Mouse (Mus musculus) forebrain, embryonic 15.5 days (tissue): ENCODE data around the gene Noa1. TPM values are rescaled to one million over a fixed set of nuclear protein-coding genes. Genes with fewer than 3 reads are reported as not detected.

ENCODE experiments used
- ATAC-seq: fragments of 200-750 bp; cut with Nextera tagmentation; replicated peaks from 2 replicates; pipeline ENCODE4 v1.8.0; 2017; ENCODE audit warnings: mild to moderate bottlenecking, moderate TSS enrichment, moderate library complexity
- H3K27ac ChIP-seq: fragments of 300-500 bp; sonication (generic); replicated peaks from 2 replicates; pipeline ENCODE4 v1.5.1; 2015; ENCODE audit warnings: mild to moderate bottlenecking, inconsistent platforms
- H3K27me3 ChIP-seq: fragments of 300-500 bp; sonication (generic); 2 replicates; pipeline ENCODE4 v1.6.1; 2015; ENCODE audit warnings: inconsistent platforms
- H3K36me3 ChIP-seq: fragments of 300-500 bp; sonication (generic); 2 replicates; pipeline ENCODE4 v1.6.1; 2015; ENCODE audit warnings: mild to moderate bottlenecking, inconsistent platforms
- H3K4me1 ChIP-seq: fragments of 300-500 bp; sonication (generic); 2 replicates; pipeline ENCODE4 v1.6.1; 2015; ENCODE audit warnings: inconsistent platforms
- H3K4me2 ChIP-seq: fragments of 300-500 bp; sonication (generic); replicated peaks from 2 replicates; pipeline ENCODE4 v1.6.1; 2015; ENCODE audit warnings: mild to moderate bottlenecking, inconsistent platforms
- H3K4me3 ChIP-seq: fragments of 300-500 bp; sonication (generic); 2 replicates; pipeline ENCODE4 v1.5.1; 2015; ENCODE audit warnings: mild to moderate bottlenecking, inconsistent platforms
- H3K9ac ChIP-seq: fragments of 300-500 bp; sonication (generic); replicated peaks from 2 replicates; pipeline ENCODE4 v1.6.1; 2015; ENCODE audit warnings: mild to moderate bottlenecking, inconsistent platforms
- H3K9me3 ChIP-seq: fragments of 300-500 bp; sonication (generic); 2 replicates; pipeline ENCODE4 v1.6.1; 2016; ENCODE audit warnings: inconsistent platforms
- WGBS: fragments of 180-500 bp; shearing (Covaris S2); methylation state at CpG from one replicate; pipeline ENCODE4 v1.1.7; 2015; ENCODE audit warnings: mixed read lengths; 5-methylcytosine and 5-hydroxymethylcytosine counted together
- polyA plus RNA-seq: library from polyadenylated mRNA; unstranded; fragments of >200 nt; fragmentation: Nextera tagmentation; extraction: Ambion mirVana; gene quantifications from 2 replicates; pipeline ENCODE4 v1.2.1, GENCODE M21; 2015

The Noa1 gene
- 42.6 and 42.7 TPM in 2 replicates for polyA plus RNA-seq

GRCm38 (mm10) chr5:77309924-77310772 lies at the start of gene Noa1, which contains the start of gene Polr2b:
Noa1 (minus strand) TSS chr5:77310084.
Polr2b (plus strand) TSS chr5:77310147.
- peak within 1 kb of the TSS; percentile 85 for H3K9ac ChIP-seq
- H3K4me3 ChIP-seq: peak within 1 kb of the TSS; percentile 73
- WGBS: under 1% methylated on average over 84 of the region's 85 CpGs
- H3K9me3 ChIP-seq: no peaks in the 10 kb centered on the region
- H3K4me1 ChIP-seq: peaks cover 35% of the 10 kb centered on the region
- H3K36me3 ChIP-seq: peaks cover 38% of the 10 kb centered on the region
- H3K4me2 ChIP-seq: peak within 1 kb of the TSS; percentile 97
- H3K27ac ChIP-seq: peak within 1 kb of the TSS; percentile 96
- no peaks in the 10 kb centered on the region for H3K27me3 ChIP-seq
- peak; percentile 96 for ATAC-seq

GRCm38 (mm10) chr5:77358347-77358746 lies 48.5 kb upstream of the Noa1 start:
- Histone ChIP-seq H3K27ac (no peak overlapping the region), H3K4me1 (peaks cover 15% of the 10 kb centered on the region), H3K4me2 (peak overlapping the region; percentile 44), H3K9me3 (no peaks in the 10 kb centered on the region), H3K9ac (peak overlapping the region; percentile 23), H3K36me3 (no peaks in the 10 kb centered on the region), H3K27me3 (peaks cover 3% of the 10 kb centered on the region; the same call in 1 of the 2 replicates), H3K4me3 (peak overlapping the region; percentile 35)
- WGBS: 6% methylated on average over 10 of the region's 10 CpGs
- ATAC-seq: peak; percentile 29

- peak; percentile 61; the same call in 1 of the 2 replicates for ATAC-seq
- H3K27ac ChIP-seq: peak overlapping the region; percentile 2; the same call in 1 of the 2 replicates
- no peaks in the 10 kb centered on the region for H3K36me3 ChIP-seq
- H3K4me3 ChIP-seq: peak overlapping the region; percentile 35
- peaks cover 3% of the 10 kb centered on the region; the same call in 1 of the 2 replicates for H3K27me3 ChIP-seq
- WGBS: 19% methylated on average over 22 of the region's 22 CpGs
- no peaks in the 10 kb centered on the region for H3K9me3 ChIP-seq
- H3K4me2 ChIP-seq: peak overlapping the region; percentile 44
- peak overlapping the region; percentile 23; the same call in 1 of the 2 replicates for H3K9ac ChIP-seq
- peaks cover 15% of the 10 kb centered on the region for H3K4me1 ChIP-seq
Observed at GRCm38 (mm10) chr5:77357405-77358149, 47.7 kb upstream of the Noa1 start.

- H3K27ac ChIP-seq: no peak overlapping the region
- peaks cover 15% of the 10 kb centered on the region for H3K4me1 ChIP-seq
- no peak for ATAC-seq
- peaks cover 8% of the 10 kb centered on the region; the same call in 1 of the 2 replicates for H3K36me3 ChIP-seq
- no peaks in the 10 kb centered on the region for H3K9me3 ChIP-seq
- no peak overlapping the region for H3K4me2 ChIP-seq
- peaks cover 3% of the 10 kb centered on the region; the same call in 1 of the 2 replicates for H3K27me3 ChIP-seq
- 79% methylated on average over 19 of the region's 19 CpGs for WGBS
- no peak overlapping the region for H3K4me3 ChIP-seq
- no peak overlapping the region for H3K9ac ChIP-seq
Observed at GRCm38 (mm10) chr5:77355307-77356265, 45.7 kb upstream of the Noa1 start.

DNA sequence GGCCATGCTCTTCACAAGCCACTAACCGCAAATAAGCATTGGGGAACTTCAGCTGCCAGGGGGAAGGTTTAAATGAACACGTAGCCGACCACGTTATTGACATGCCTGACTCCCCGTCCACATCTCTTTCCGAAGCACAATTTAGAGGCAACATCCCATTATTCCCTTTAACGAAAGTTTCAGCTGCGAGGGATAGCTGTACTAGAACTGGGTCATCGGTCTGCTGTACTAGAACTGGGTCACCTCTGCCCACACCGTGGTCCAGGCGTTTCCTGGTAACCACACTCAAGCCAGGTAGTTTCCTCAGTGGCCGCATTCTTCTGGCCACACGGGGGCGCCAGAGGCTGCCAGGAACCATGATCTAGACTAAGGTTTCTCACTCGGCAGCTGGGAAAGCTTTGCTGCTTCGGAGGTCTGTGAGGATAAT lies 44.5 kb upstream of the Noa1 start:
- Histone ChIP-seq H3K4me3 (peak overlapping the region; percentile 2; the same call in 1 of the 2 replicates), H3K36me3 (peaks cover 8% of the 10 kb centered on the region; the same call in 1 of the 2 replicates), H3K27me3 (no peaks in the 10 kb centered on the region), H3K4me1 (peaks cover 15% of the 10 kb centered on the region), H3K9me3 (no peaks in the 10 kb centered on the region), H3K4me2 (peak overlapping the region; percentile 28), H3K9ac (no peak overlapping the region), H3K27ac (no peak overlapping the region)
- peak; percentile 72 for ATAC-seq
- WGBS: 9% methylated on average over 16 of the region's 16 CpGs

GRCm38 (mm10) chr5:77351691-77352090 lies 41.8 kb upstream of the Noa1 start:
- Histone ChIP-seq H3K4me3 (no peak overlapping the region), H3K4me2 (no peak overlapping the region), H3K9ac (no peak overlapping the region), H3K27ac (no peak overlapping the region), H3K36me3 (peaks cover 32% of the 10 kb centered on the region), H3K9me3 (no peaks in the 10 kb centered on the region), H3K27me3 (no peaks in the 10 kb centered on the region), H3K4me1 (peaks cover 3% of the 10 kb centered on the region; the same call in 1 of the 2 replicates)
- no peak for ATAC-seq
- WGBS: 60% methylated on average over 9 of the region's 9 CpGs

GRCm38 (mm10) chr5:77349971-77350658 lies 40.2 kb upstream of the Noa1 start:
- H3K4me2 ChIP-seq: no peak overlapping the region
- H3K9me3 ChIP-seq: no peaks in the 10 kb centered on the region
- H3K9ac ChIP-seq: no peak overlapping the region
- WGBS: 93% methylated on average over 15 of the region's 15 CpGs
- H3K4me1 ChIP-seq: peaks cover 3% of the 10 kb centered on the region; the same call in 1 of the 2 replicates
- H3K36me3 ChIP-seq: peaks cover 46% of the 10 kb centered on the region
- H3K27ac ChIP-seq: no peak overlapping the region
- H3K4me3 ChIP-seq: no peak overlapping the region
- no peak for ATAC-seq
- no peaks in the 10 kb centered on the region for H3K27me3 ChIP-seq

DNA sequence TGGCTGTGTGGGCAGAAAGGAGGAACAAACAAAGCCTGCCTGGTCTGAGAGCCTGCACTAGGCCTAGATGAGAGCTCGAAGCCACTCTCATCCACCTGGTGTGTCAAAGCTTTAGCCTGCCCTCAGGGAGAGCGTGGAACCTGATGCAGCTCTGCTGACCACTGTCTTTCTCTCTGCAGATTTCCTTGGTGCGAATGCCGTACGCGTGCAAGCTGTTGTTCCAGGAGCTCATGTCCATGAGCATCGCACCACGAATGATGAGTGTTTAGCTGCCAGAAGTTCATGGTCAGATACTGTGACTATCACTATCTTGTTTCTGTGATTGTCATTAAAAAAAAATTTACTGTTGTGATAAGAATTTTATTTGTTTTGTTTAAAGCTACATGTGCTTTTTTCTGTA lies 39.0 kb upstream of the Noa1 start:
- Histone ChIP-seq H3K4me3 (no peak overlapping the region), H3K27me3 (no peaks in the 10 kb centered on the region), H3K36me3 (peaks cover 54% of the 10 kb centered on the region), H3K27ac (no peak overlapping the region), H3K9ac (no peak overlapping the region), H3K4me1 (no peaks in the 10 kb centered on the region), H3K4me2 (no peak overlapping the region), H3K9me3 (no peaks in the 10 kb centered on the region)
- no peak for ATAC-seq
- 98% methylated on average over 8 of the region's 8 CpGs for WGBS

DNA sequence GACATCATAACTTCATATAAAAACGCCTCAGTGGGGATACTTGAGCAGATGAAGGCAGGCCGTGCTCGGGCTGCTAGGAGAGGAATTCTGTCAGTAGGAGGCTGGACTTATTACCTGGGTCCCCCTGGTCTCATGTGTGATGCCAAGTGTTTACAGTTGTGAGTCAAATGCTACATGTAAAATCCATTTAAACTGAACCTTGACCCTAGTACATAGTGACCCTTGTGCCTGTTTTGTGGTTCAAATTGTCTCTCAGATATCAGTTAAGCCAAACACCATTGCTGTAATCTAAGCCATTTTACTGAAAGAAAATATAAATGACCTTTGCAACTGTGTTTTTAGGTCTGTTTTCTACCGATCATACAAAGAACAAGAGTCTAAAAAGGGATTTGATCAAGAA lies 30.1 kb upstream of the Noa1 start:
- no peak overlapping the region for H3K9ac ChIP-seq
- no peaks in the 10 kb centered on the region for H3K27me3 ChIP-seq
- no peaks in the 10 kb centered on the region for H3K9me3 ChIP-seq
- no peak for ATAC-seq
- peaks cover 92% of the 10 kb centered on the region for H3K36me3 ChIP-seq
- no peak overlapping the region for H3K4me2 ChIP-seq
- 93% methylated on average over 4 of the region's 4 CpGs for WGBS
- H3K4me1 ChIP-seq: no peaks in the 10 kb centered on the region
- no peak overlapping the region for H3K27ac ChIP-seq
- H3K4me3 ChIP-seq: no peak overlapping the region

GRCm38 (mm10) chr5:77330154-77330553 lies 20.3 kb upstream of the Noa1 start:
- ATAC-seq: no peak
- WGBS: 74% methylated on average over 5 of the region's 5 CpGs
- peaks cover 84% of the 10 kb centered on the region for H3K36me3 ChIP-seq

GRCm38 (mm10) chr5:77324936-77325335 lies 15.1 kb upstream of the Noa1 start:
- Histone ChIP-seq H3K9me3 (no peaks in the 10 kb centered on the region), H3K4me3 (no peak overlapping the region), H3K9ac (no peak overlapping the region), H3K27ac (no peak overlapping the region), H3K36me3 (peaks cover 87% of the 10 kb centered on the region), H3K27me3 (no peaks in the 10 kb centered on the region), H3K4me1 (no peaks in the 10 kb centered on the region), H3K4me2 (no peak overlapping the region)
- no peak for ATAC-seq
- 80% methylated on average over 1 of the region's 1 CpGs for WGBS

More at GRCm38 (mm10) chr5:77330154-77330553, 20.3 kb upstream of the Noa1 start:
- no peak overlapping the region for H3K4me3 ChIP-seq
- H3K27me3 ChIP-seq: no peaks in the 10 kb centered on the region
- H3K27ac ChIP-seq: no peak overlapping the region
- no peak overlapping the region for H3K4me2 ChIP-seq
- H3K9me3 ChIP-seq: no peaks in the 10 kb centered on the region
- H3K9ac ChIP-seq: no peak overlapping the region
- no peaks in the 10 kb centered on the region for H3K4me1 ChIP-seq
